Mouse (Mus musculus): ENCODE measurements at regions not wholly inside any gene's neighbourhood (a gene's known extent, or its start where the extent isn't known, plus 50 kb on each side); places are given as distances from the start of the nearest gene placed in this dataset.

GRCm38 (mm10) chr19:37824155-37824554 is 126.6 kb downstream of the Cyp26a1 start:
- no peaks in the 10 kb centered on the region for H3K4me1 ChIP-seq (ENCODE audit: insufficient read depth, low read length)
- no peaks in the 10 kb centered on the region for H3K36me3 ChIP-seq (ENCODE audit: insufficient read depth, low read length)
- ATAC-seq (ENCODE audit: low FRiP score, low TSS enrichment), result no peak
- 82% methylated on average over 5 of the region's 5 CpGs for WGBS
- no peaks in the 10 kb centered on the region for H3K9me3 ChIP-seq (ENCODE audit: low read length)
- no peak overlapping the region for H3K27ac ChIP-seq (ENCODE audit: low read length)
- no peak overlapping the region for H3K4me2 ChIP-seq (replicated peaks; ENCODE audit: low read depth, low read length)
- H3K27me3 ChIP-seq (ENCODE audit: insufficient read depth, low read length), result no peaks in the 10 kb centered on the region
- no peak overlapping the region for H3K9ac ChIP-seq (replicated peaks; ENCODE audit: low read length)
- H3K4me3 ChIP-seq (ENCODE audit: low read length), result no peak overlapping the region

DNA sequence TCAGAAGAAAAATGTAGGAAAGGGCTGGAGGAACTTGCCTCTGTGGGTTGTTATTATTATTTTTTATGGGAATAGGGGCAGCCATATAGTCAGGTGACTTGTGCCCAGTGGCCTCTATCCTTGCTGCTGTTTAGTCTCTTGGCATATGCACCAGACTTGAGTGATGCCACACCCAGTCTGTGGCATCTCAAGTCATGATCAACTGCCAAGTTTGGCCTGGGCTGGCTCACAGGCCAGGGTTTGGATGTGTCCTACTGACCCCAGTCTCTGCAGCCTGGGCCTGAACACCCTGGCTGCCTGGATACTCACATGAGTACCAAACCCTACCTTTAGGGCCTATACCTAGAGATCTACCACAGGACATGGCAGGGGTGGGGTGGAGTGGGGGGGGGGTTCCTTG is 133.8 kb downstream of the Cyp26a1 start:
- H3K27ac ChIP-seq (ENCODE audit: low read length), result no peak overlapping the region
- no peak overlapping the region for H3K4me3 ChIP-seq (ENCODE audit: low read length)
- H3K27me3 ChIP-seq (ENCODE audit: insufficient read depth, low read length), result no peaks in the 10 kb centered on the region
- no peaks in the 10 kb centered on the region for H3K4me1 ChIP-seq (ENCODE audit: insufficient read depth, low read length)
- H3K9ac ChIP-seq (replicated peaks; ENCODE audit: low read length), result no peak overlapping the region
- no peak for ATAC-seq (ENCODE audit: low FRiP score, low TSS enrichment)
- no peaks in the 10 kb centered on the region for H3K36me3 ChIP-seq (ENCODE audit: insufficient read depth, low read length)
- no peak overlapping the region for H3K4me2 ChIP-seq (replicated peaks; ENCODE audit: low read depth, low read length)
- no peaks in the 10 kb centered on the region for H3K9me3 ChIP-seq (ENCODE audit: low read length)

DNA sequence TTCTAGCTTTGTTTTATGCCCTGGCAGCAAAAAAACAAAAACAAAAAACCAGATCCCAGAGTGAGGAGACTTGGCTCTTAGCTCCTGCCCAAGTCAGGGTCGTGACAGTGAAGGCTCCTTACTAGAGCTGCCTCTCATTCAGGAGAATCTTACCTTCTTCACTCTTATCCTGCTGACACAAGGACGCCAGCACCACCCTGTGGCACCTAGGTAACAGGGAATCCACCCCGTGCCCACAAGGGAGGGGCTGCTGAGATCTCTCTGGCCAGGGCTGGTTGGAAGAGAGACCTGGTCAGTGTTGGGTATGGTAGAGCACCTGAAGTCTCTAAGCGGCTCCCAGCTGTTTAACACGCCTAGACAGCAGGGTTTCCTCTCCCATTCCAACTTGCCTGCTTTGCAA is 139.3 kb downstream of the Cyp26a1 start:
- Histone ChIP-seq H3K27me3 (ENCODE audit: insufficient read depth, low read length) (no peaks in the 10 kb centered on the region), H3K4me3 (ENCODE audit: low read length) (no peak overlapping the region), H3K9me3 (ENCODE audit: low read length) (no peaks in the 10 kb centered on the region), H3K36me3 (ENCODE audit: insufficient read depth, low read length) (no peaks in the 10 kb centered on the region), H3K9ac (replicated peaks; ENCODE audit: low read length) (no peak overlapping the region), H3K4me1 (ENCODE audit: insufficient read depth, low read length) (no peaks in the 10 kb centered on the region), H3K27ac (ENCODE audit: low read length) (no peak overlapping the region), H3K4me2 (replicated peaks; ENCODE audit: low read depth, low read length) (no peak overlapping the region)
- ATAC-seq (ENCODE audit: low FRiP score, low TSS enrichment), result 0 out of 2 replicates have a peak, but pooled peaks have one; percentile 39
- WGBS, result 59% methylated on average over 5 of the region's 5 CpGs
